ENCODE assay signal across 8 mouse cellular contexts in genomic region chr13:69933551-69933845, GRCm38 (mm10).
A peak's percentile ranks its signal among the peaks of the same experiment; 100 is the strongest.
DNase-seq lines count a peak whose midpoint lies in the region; ATAC-seq and TF ChIP-seq lines count a peak whose summit lies in the region.

No protein-coding gene starts in this region.

- TF ChIP-seq POLR2A in olfactory bulb, adult 2 months (IDR thresholded peaks at IDR 0.05; ENCODE audit: insufficient read depth, low read depth, low read length): no peak

- 10% methylated on average over 6 of the region's 6 CpGs for WGBS in forebrain, postnatal 0 days
- WGBS in olfactory bulb, adult 2 months: 5% methylated on average over 6 of the region's 6 CpGs
- 62% methylated on average over 6 of the region's 6 CpGs for WGBS in kidney, embryonic 15.5 days

- H3K9me3 ChIP-seq in forebrain, postnatal 0 days (ENCODE audit: low read length): no peaks in the 10 kb centered on the region
- H3K9me3 ChIP-seq in kidney, embryonic 15.5 days (replicated peaks): no peaks in the 10 kb centered on the region

- peak overlapping the region; percentile 71 for H3K27ac ChIP-seq in forebrain, postnatal 0 days (ENCODE audit: low read depth, low read length)
- peak overlapping the region; percentile 71 for H3K27ac ChIP-seq in olfactory bulb, adult 2 months (ENCODE audit: insufficient read depth, low read depth, low read length)
- no peak overlapping the region for H3K27ac ChIP-seq in kidney, embryonic 15.5 days

- 0 out of 2 replicates have a peak, but pooled peaks have one; percentile 0 for TF ChIP-seq CTCF in forebrain, postnatal 0 days (IDR thresholded peaks at IDR 0.05; ENCODE audit: low read depth)
- no peak for TF ChIP-seq CTCF in olfactory bulb, adult 2 months (IDR thresholded peaks at IDR 0.05; ENCODE audit: insufficient read depth, low read depth, low read length)

- peak; percentile 76 for DNase-seq in cerebellum, adult 9-11 months
- DNase-seq in forebrain, postnatal 0 days: peak; percentile 91
- DNase-seq in left cerebral cortex, adult 18-20 months (ENCODE audit: low spot score in 2 of 2): peak; percentile 58 to 74
- DNase-seq in thymus, adult 18-20 months: no peak
- DNase-seq in spleen, adult 18-20 months: no peak
- DNase-seq in lung, postnatal 14 days: no peak

- H3K9ac ChIP-seq in forebrain, postnatal 0 days: no peak overlapping the region
- no peak overlapping the region for H3K9ac ChIP-seq in kidney, embryonic 15.5 days

- H3K36me3 ChIP-seq in forebrain, postnatal 0 days (ENCODE audit: insufficient read depth): no peaks in the 10 kb centered on the region
- H3K36me3 ChIP-seq in kidney, embryonic 15.5 days: no peaks in the 10 kb centered on the region

- peak; percentile 95 for ATAC-seq in forebrain, postnatal 0 days
- no peak for ATAC-seq in kidney, embryonic 15.5 days (replicated peaks; ENCODE audit: low FRiP score)

- no peak overlapping the region for H3K4me3 ChIP-seq in forebrain, postnatal 0 days (ENCODE audit: low read depth, low read length)
- H3K4me3 ChIP-seq in olfactory bulb, adult 2 months (ENCODE audit: insufficient read depth, low read depth, low read length): no peak overlapping the region
- no peak overlapping the region for H3K4me3 ChIP-seq in kidney, embryonic 15.5 days (replicated peaks)

- H3K4me2 ChIP-seq in forebrain, postnatal 0 days (ENCODE audit: low read depth): peak overlapping the region; percentile 35
- H3K4me2 ChIP-seq in kidney, embryonic 15.5 days: no peak overlapping the region

- no peaks in the 10 kb centered on the region for H3K27me3 ChIP-seq in forebrain, postnatal 0 days (ENCODE audit: insufficient read depth, low read length)
- H3K27me3 ChIP-seq in kidney, embryonic 15.5 days: no peaks in the 10 kb centered on the region

- peaks cover 20% of the 10 kb centered on the region for H3K4me1 ChIP-seq in forebrain, postnatal 0 days (ENCODE audit: insufficient read depth)
- H3K4me1 ChIP-seq in olfactory bulb, adult 2 months (ENCODE audit: control insufficient read depth, insufficient read depth, low read length): peaks cover 19% of the 10 kb centered on the region
- no peaks in the 10 kb centered on the region for H3K4me1 ChIP-seq in kidney, embryonic 15.5 days

Comparison
In these comparisons a context has a peak if more than half of its experiments do, and no peak if none do; other contexts are left out.
1. DNase-seq: peak in cerebellum, adult 9-11 months (single experiment), forebrain, postnatal 0 days (single experiment) and left cerebral cortex, adult 18-20 months (2 of 2); none in thymus, adult 18-20 months (0 of 2), spleen, adult 18-20 months (0 of 2) and lung, postnatal 14 days (single experiment).